Mouse (Mus musculus) monocyte, adult 59 days (primary cell): ENCODE results near the gene Bzw1. TPM values are rescaled to one million over a fixed set of nuclear protein-coding genes. Genes with fewer than 3 reads are reported as not detected.

Experiments
- total RNA-seq, 2 experiments: library from RNA; stranded (reverse); gene quantifications; one replicate each; pipeline ENCODE4 v1.2.4; 2023

Bzw1 gene
- total RNA-seq = 100 to 1,000 TPM; 109 to 110 TPM

GRCm38 (mm10) chr1:58392652-58393283 lies at the start of gene Bzw1:
TSS of gene Bzw1 (plus strand) at chr1:58392898.

GRCm38 (mm10) chr1:58423371-58424248 lies 30.9 kb downstream of the Bzw1 start, which contains the start of gene Clk1:
TSS of gene Clk1 (minus strand) at chr1:58424066.

GRCm38 (mm10) chr1:58445143-58445722 lies 52.5 kb downstream of the Bzw1 start, which contains the start of the genes Nif3l1 and Ppil3:
TSS of gene Nif3l1 (plus strand) at chr1:58445151.
TSS of gene Ppil3 (minus strand) at chr1:58445486.

Other genes starting within 250 kb of the Bzw1 start
- gene Aox4, start 182.5 kb upstream of the Bzw1 start, total RNA-seq = under 1 TPM in 1 of 2 experiments, not detected in 1; 0.16 TPM
- under 1 TPM in 1 of 2 experiments, not detected in 1; 0.12 TPM for gene Aox2, start 114.6 kb upstream of the Bzw1 start, total RNA-seq
- gene Clk1, start 31.2 kb downstream of the Bzw1 start, total RNA-seq = 100 to 1,000 TPM; 866 to 913 TPM
- 10 to 100 TPM in 1 of 2 experiments, 1 to 10 TPM in 1; 6.9 to 12.1 TPM for gene Nif3l1, start 52.3 kb downstream of the Bzw1 start, total RNA-seq
- 10 to 100 TPM; 21.3 to 23.5 TPM for gene Ppil3, start 52.6 kb downstream of the Bzw1 start, total RNA-seq
- 10 to 100 TPM; 10.1 to 12.7 TPM for gene Orc2, start 112.2 kb downstream of the Bzw1 start, total RNA-seq
- gene Fam126b, start 193.4 kb downstream of the Bzw1 start, total RNA-seq = 10 to 100 TPM in 1 of 2 experiments, 1 to 10 TPM in 1; 5.3 to 11.0 TPM
- gene Ndufb3, start 193.5 kb downstream of the Bzw1 start, total RNA-seq = 10 to 100 TPM; 40.6 to 42.1 TPM